Mouse (Mus musculus): ENCODE results near the gene Qpct. TPM values are rescaled to one million over a fixed set of nuclear protein-coding genes. Genes with fewer than 3 reads are reported as not detected.

Gene Qpct
- polyA plus RNA-seq, 1 experiment from 2014 or later: 26.1 TPM

DNA sequence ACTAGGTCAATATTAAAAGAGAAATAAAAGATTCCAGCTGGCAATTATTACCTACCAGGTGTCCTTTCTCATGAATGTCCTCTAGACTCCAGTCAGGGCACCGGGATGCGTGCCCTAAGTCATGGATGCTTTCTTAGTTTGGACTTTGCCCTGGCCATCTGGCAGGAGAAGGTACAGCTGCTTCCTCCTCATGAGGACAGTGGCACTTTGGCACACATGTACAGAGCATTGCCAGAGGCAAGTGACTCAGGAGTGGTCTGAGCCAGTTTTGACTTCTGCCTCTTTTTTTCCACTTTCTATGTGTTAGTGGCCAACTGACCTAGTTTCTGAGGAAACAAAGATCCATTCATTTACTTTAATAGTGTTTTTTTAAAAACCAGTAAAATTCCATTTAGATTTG lies 84.7 kb downstream of the Qpct start:
- Histone ChIP-seq H3K9ac (replicated peaks; ENCODE audit: low read depth) (no peak overlapping the region), H3K9me3 (ENCODE audit: low read length) (no peaks in the 10 kb centered on the region), H3K4me1 (ENCODE audit: insufficient read depth, low read depth, low read length) (no peaks in the 10 kb centered on the region), H3K36me3 (ENCODE audit: insufficient read depth, low read length) (no peaks in the 10 kb centered on the region), H3K4me3 (ENCODE audit: low read depth, low read length) (no peak overlapping the region), H3K27ac (ENCODE audit: low read length) (no peak overlapping the region), H3K27me3 (replicated peaks; ENCODE audit: insufficient read depth, low read length) (no peaks in the 10 kb centered on the region), H3K4me2 (replicated peaks; ENCODE audit: low read depth, low read length) (no peak overlapping the region)
- WGBS: 60% methylated on average over 2 of the region's 2 CpGs
- no peak for ATAC-seq
- DNase-seq (ENCODE audit: low spot score): no peak
- no peak for TF ChIP-seq EP300 (IDR thresholded peaks at IDR 0.05)
- no peak for TF ChIP-seq CTCF (IDR thresholded peaks at IDR 0.05)

Other genes starting within 250 kb of the Qpct start
- 6.8 and 6.9 TPM in 2 replicates for gene Heatr5b, start 216.5 kb upstream of the Qpct start, polyA plus RNA-seq (2015; fragmentation: Nextera tagmentation; extraction: Ambion mirVana)
- gene Gpatch11, start 216.3 kb upstream of the Qpct start, polyA plus RNA-seq (2015; fragmentation: Nextera tagmentation; extraction: Ambion mirVana): 35.7 and 38.4 TPM in 2 replicates
- gene Eif2ak2, start 169.3 kb upstream of the Qpct start, polyA plus RNA-seq (2015; fragmentation: Nextera tagmentation; extraction: Ambion mirVana): 11.1 and 11.4 TPM in 2 replicates
- 0.10 TPM in 1 of 2 replicates, not detected in the other for gene Sult6b1, start 144.9 kb upstream of the Qpct start, polyA plus RNA-seq (2015; fragmentation: Nextera tagmentation; extraction: Ambion mirVana)
- 67.5 and 68.1 TPM in 2 replicates for gene Cebpzos, start 135.4 kb upstream of the Qpct start, polyA plus RNA-seq (2015; fragmentation: Nextera tagmentation; extraction: Ambion mirVana)
- gene Cebpz, start 114.8 kb upstream of the Qpct start, polyA plus RNA-seq (2015; fragmentation: Nextera tagmentation; extraction: Ambion mirVana): 43.4 and 47.6 TPM in 2 replicates
- gene Ndufaf7, start 114.8 kb upstream of the Qpct start, polyA plus RNA-seq (2015; fragmentation: Nextera tagmentation; extraction: Ambion mirVana): 37.7 and 42.9 TPM in 2 replicates
- gene Prkd3, start 31.1 kb upstream of the Qpct start, polyA plus RNA-seq (2015; fragmentation: Nextera tagmentation; extraction: Ambion mirVana): 24.1 and 27.6 TPM in 2 replicates